Mouse (Mus musculus) small intestine, adult 2 months (tissue): ENCODE results near the gene E430018J23Rik. TPM values are rescaled to one million over a fixed set of nuclear protein-coding genes. Genes with fewer than 3 reads are reported as not detected.
A peak's percentile ranks its signal among the peaks of the same experiment; 100 is the strongest.
"Not testable (repeated sequence)": the region's sequence is repeated elsewhere in the genome, so short reads cannot be mapped to it uniquely, and the experiment has no call there.

ENCODE experiments used
- H3K27ac ChIP-seq: fragments of 200-500 bp; 2 replicates; pipeline ENCODE4 v1.5.1; 2012; ENCODE audit warnings: low read depth, low read length, control low read depth, inconsistent platforms; ENCODE audit not compliant: insufficient read depth
- H3K27me3 ChIP-seq: fragments of 200-500 bp; 2 replicates; pipeline ENCODE4 v1.6.1; 2012; ENCODE audit warnings: mild to moderate bottlenecking, moderate library complexity, low read length, inconsistent platforms; ENCODE audit not compliant: control insufficient read depth, insufficient read depth
- H3K36me3 ChIP-seq: fragments of 200-500 bp; 2 replicates; pipeline ENCODE4 v1.6.1; 2012; ENCODE audit warnings: mild to moderate bottlenecking, low read length, control low read depth, inconsistent platforms; ENCODE audit not compliant: control insufficient read depth, insufficient read depth
- H3K4me1 ChIP-seq: fragments of 200-500 bp; 2 replicates; pipeline ENCODE4 v1.6.1; 2012; ENCODE audit warnings: low read length, inconsistent platforms, mixed read lengths; ENCODE audit not compliant: control insufficient read depth, insufficient read depth, insufficient read length
- H3K4me3 ChIP-seq: fragments of 200-500 bp; 2 replicates; pipeline ENCODE4 v1.5.1; 2012; ENCODE audit warnings: low read depth, mild to moderate bottlenecking, control low read depth, inconsistent platforms, low read length, moderate library complexity
- CTCF ChIP-seq: fragments of 200-500 bp; IDR thresholded peaks from 2 replicates; pipeline ENCODE4 v1.5.1; 2012; ENCODE audit warnings: low read depth, mild to moderate bottlenecking, control low read depth, inconsistent platforms, low read length, moderate library complexity, mixed read lengths; ENCODE audit not compliant: insufficient replicate concordance, insufficient read length; ENCODE audit errors: extremely low read depth
- POLR2A ChIP-seq: fragments of 200-500 bp; IDR thresholded peaks from 2 replicates; pipeline ENCODE4 v1.6.1; 2012; ENCODE audit warnings: low read depth, mild to moderate bottlenecking, control low read depth, inconsistent platforms, low read length, moderate library complexity
- WGBS: fragments of 180-500 bp; shearing (Covaris S2); methylation state at CpG from one replicate; pipeline ENCODE4 v1.1.7; 2018; 5-methylcytosine and 5-hydroxymethylcytosine counted together
- polyA plus RNA-seq: library from polyadenylated mRNA; depleted of rRNA; stranded (reverse); fragments of >200 nt; gene quantifications from 2 replicates; pipeline ENCODE4 v1.2.3, GENCODE M21; 2012

Gene E430018J23Rik
- polyA plus RNA-seq, 1 experiment, result 12.8 TPM

GRCm38 (mm10) chr7:127378310-127378921 is 15.0 kb downstream of the E430018J23Rik start:
- Histone ChIP-seq H3K27me3 (no peaks in the 10 kb centered on the region), H3K4me3 (no peak overlapping the region), H3K27ac (peak overlapping the region; percentile 94), H3K4me1 (peaks cover 13% of the 10 kb centered on the region; the same call in 1 of the 2 replicates), H3K36me3 (peaks cover 11% of the 10 kb centered on the region)
- TF ChIP-seq CTCF (no peak), POLR2A (no peak)
- WGBS, result 22% methylated on average over 6 of the region's 6 CpGs

- H3K27ac ChIP-seq, result peak within 1 kb of the TSS; percentile 95
- TF ChIP-seq CTCF (peak; percentile 64; the same call in 1 of the 2 replicates), POLR2A (peak; percentile 83; the same call in 1 of the 2 replicates)
- WGBS, result under 1% methylated on average over 49 of the region's 49 CpGs
Observed at GRCm38 (mm10) chr7:127375271-127376245, 17.9 kb downstream of the E430018J23Rik start, which contains the start of gene Zfp747. Gene Zfp747 (minus strand): TSS chr7:127376050.

DNA sequence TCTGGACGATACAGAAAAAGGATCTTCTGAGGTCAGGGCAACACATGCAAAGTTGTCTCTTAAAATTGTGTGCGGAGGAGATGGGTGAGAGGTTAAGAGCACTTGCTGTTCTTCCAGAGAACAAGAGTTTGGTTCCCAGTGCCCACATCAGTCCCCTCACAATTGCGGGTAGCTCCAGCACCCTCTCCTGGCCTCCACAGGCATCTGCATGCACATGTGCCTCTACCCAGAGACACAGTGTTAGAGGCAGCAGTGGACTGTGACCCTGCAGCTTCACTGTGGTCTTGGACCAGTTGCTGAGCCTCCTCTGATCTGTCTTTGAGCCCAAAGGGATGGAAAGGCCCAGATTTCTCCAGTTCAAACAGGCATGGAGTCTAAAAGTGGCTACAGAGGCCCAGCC is 21.6 kb downstream of the E430018J23Rik start:
- peak; percentile 12; the same call in 1 of the 2 replicates for TF ChIP-seq CTCF
- H3K27me3 ChIP-seq, H3K27ac ChIP-seq, H3K4me1 ChIP-seq, H3K4me3 ChIP-seq: not testable (repeated sequence)
- WGBS, result 82% methylated on average over 3 of the region's 3 CpGs
- H3K36me3 ChIP-seq, result peaks cover 16% of the 10 kb centered on the region

More at GRCm38 (mm10) chr7:127375271-127376245, 17.9 kb downstream of the E430018J23Rik start, which contains the start of gene Zfp747:
- Histone ChIP-seq H3K4me3 (peak within 1 kb of the TSS; percentile 94), H3K4me1 (peaks cover 16% of the 10 kb centered on the region; the same call in 1 of the 2 replicates), H3K36me3 (peaks cover 16% of the 10 kb centered on the region)
- not testable (repeated sequence) for H3K27me3 ChIP-seq

DNA sequence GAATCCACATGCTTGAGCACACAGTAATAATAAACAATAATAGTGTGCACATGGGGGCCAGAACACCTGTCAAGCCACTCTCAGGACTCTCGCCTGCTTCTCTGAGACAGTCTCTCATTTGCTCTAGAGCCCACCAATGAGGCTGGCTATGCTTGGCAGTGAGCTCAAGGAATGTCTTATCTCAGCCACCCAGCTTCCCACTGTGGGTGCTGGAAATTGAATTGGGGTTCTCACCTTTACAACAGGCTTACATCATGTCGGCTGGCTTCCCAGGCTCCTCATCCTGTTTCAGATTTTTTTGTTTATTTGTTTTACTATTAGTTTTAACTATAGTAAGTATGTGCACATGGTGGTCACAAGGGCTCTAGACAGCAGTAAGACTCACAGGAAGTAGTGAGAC is 22.2 kb downstream of the E430018J23Rik start:
- peaks cover 16% of the 10 kb centered on the region for H3K36me3 ChIP-seq
- no peaks in the 10 kb centered on the region for H3K27me3 ChIP-seq
- H3K27ac ChIP-seq, result no peak overlapping the region
- peaks cover 13% of the 10 kb centered on the region; the same call in 1 of the 2 replicates for H3K4me1 ChIP-seq
- TF ChIP-seq POLR2A, result no peak
- no peak overlapping the region for H3K4me3 ChIP-seq
- WGBS, result 78% methylated on average over 2 of the region's 2 CpGs

- 91% methylated on average over 3 of the region's 3 CpGs for whole genome bisulfite sequencing
- TF ChIP-seq POLR2A (no peak), CTCF (no peak)
- Histone ChIP-seq H3K27me3 (no peaks in the 10 kb centered on the region), H3K27ac (peak overlapping the region; percentile 90), H3K36me3 (no peaks in the 10 kb centered on the region), H3K4me1 (peaks cover 17% of the 10 kb centered on the region), H3K4me3 (no peak overlapping the region)
Observed at GRCm38 (mm10) chr7:127366249-127366648, 27.2 kb downstream of the E430018J23Rik start.

GRCm38 (mm10) chr7:127364166-127364565 is 29.3 kb downstream of the E430018J23Rik start:
- Histone ChIP-seq H3K4me1 (peaks cover 23% of the 10 kb centered on the region), H3K36me3 (no peaks in the 10 kb centered on the region), H3K4me3 (peak overlapping the region; percentile 73; the same call in 1 of the 2 replicates), H3K27ac (peak overlapping the region; percentile 82), H3K27me3 (no peaks in the 10 kb centered on the region)
- 59% methylated on average over 4 of the region's 4 CpGs for WGBS
- TF ChIP-seq POLR2A, result no peak
- TF ChIP-seq CTCF, result no peak

GRCm38 (mm10) chr7:127363475-127363921 is 29.9 kb downstream of the E430018J23Rik start:
- Histone ChIP-seq H3K27ac (peak overlapping the region; percentile 82), H3K36me3 (no peaks in the 10 kb centered on the region), H3K4me3 (peak overlapping the region; percentile 73), H3K27me3 (no peaks in the 10 kb centered on the region), H3K4me1 (peaks cover 23% of the 10 kb centered on the region)
- peak; percentile 32; the same call in 1 of the 2 replicates for TF ChIP-seq POLR2A
- TF ChIP-seq CTCF, result no peak
- 14% methylated on average over 24 of the region's 24 CpGs for WGBS
